Mouse (Mus musculus) limb, embryonic 13.5 days (tissue): ENCODE measurements around the gene Lhfp. TPM values are rescaled to one million over a fixed set of nuclear protein-coding genes. Genes with fewer than 3 reads are reported as not detected.

Experiments used
- ATAC-seq: fragments of 200-750 bp; cut with Nextera tagmentation; 2 replicates; pipeline ENCODE4 v1.8.0; 2017; ENCODE audit warnings: low read depth, moderate number of reproducible peaks, moderate TSS enrichment; ENCODE audit not compliant: low FRiP score
- H3K27ac ChIP-seq: fragments of 300-500 bp; sonication (generic); 2 replicates; pipeline ENCODE4 v1.5.1; 2015; ENCODE audit warnings: inconsistent platforms, mild to moderate bottlenecking, moderate library complexity
- H3K27me3 ChIP-seq: fragments of 300-500 bp; sonication (generic); 2 replicates; pipeline ENCODE4 v1.6.1; 2015; ENCODE audit warnings: mild to moderate bottlenecking, inconsistent platforms
- H3K36me3 ChIP-seq: fragments of 300-500 bp; sonication (generic); 2 replicates; pipeline ENCODE4 v1.6.1; 2015; ENCODE audit warnings: inconsistent platforms, mild to moderate bottlenecking, moderate library complexity
- H3K4me1 ChIP-seq: fragments of 300-500 bp; sonication (generic); 2 replicates; pipeline ENCODE4 v1.6.1; 2015; ENCODE audit warnings: inconsistent platforms
- H3K4me2 ChIP-seq: fragments of 300-500 bp; sonication (generic); replicated peaks from 2 replicates; pipeline ENCODE4 v1.6.1; 2015; ENCODE audit warnings: inconsistent platforms, mild to moderate bottlenecking, moderate library complexity
- H3K4me3 ChIP-seq: fragments of 300-500 bp; sonication (generic); 2 replicates; pipeline ENCODE4 v1.5.1; 2015; ENCODE audit warnings: moderate library complexity, mild to moderate bottlenecking, inconsistent platforms
- H3K9ac ChIP-seq: fragments of 300-500 bp; sonication (generic); 2 replicates; pipeline ENCODE4 v1.6.1; 2015; ENCODE audit warnings: mild to moderate bottlenecking, inconsistent platforms
- H3K9me3 ChIP-seq: fragments of 300-500 bp; sonication (generic); 2 replicates; pipeline ENCODE4 v1.6.1; 2016; ENCODE audit warnings: inconsistent platforms
- WGBS: fragments of 180-500 bp; shearing (Covaris S2); methylation state at CpG from one replicate; pipeline ENCODE4 v1.1.7; 2015; 5-methylcytosine and 5-hydroxymethylcytosine counted together
- polyA plus RNA-seq: library from polyadenylated mRNA; unstranded; fragments of >200 nt; fragmentation: Nextera tagmentation; extraction: Ambion mirVana; gene quantifications from 2 replicates; pipeline ENCODE4 v1.2.1, GENCODE M21; 2015

Lhfp gene
- polyA plus RNA-seq, 1 experiment from 2014 or later, result 98.0 TPM

- peak; percentile 70 for ATAC-seq
- Histone ChIP-seq H3K4me2 (peak overlapping the region; percentile 85), H3K4me3 (peak overlapping the region; percentile 77), H3K9me3 (no peaks in the 10 kb centered on the region), H3K36me3 (0 out of 2 replicates have a peak, but pooled peaks cover 3% of the 10 kb centered on the region), H3K27ac (peak overlapping the region; percentile 88; the same call in 1 of the 2 replicates), H3K4me1 (peaks cover 55% of the 10 kb centered on the region), H3K9ac (0 out of 2 replicates have a peak overlapping the region, but pooled peaks have one; percentile 14), H3K27me3 (peaks cover 5% of the 10 kb centered on the region; the same call in 1 of the 2 replicates)
- 9% methylated on average over 7 of the region's 7 CpGs for WGBS
These were observed 2.9 kb downstream of the Lhfp start for GRCm38 (mm10) chr3:53044238-53044637.

GRCm38 (mm10) chr3:53044682-53045299, 3.5 kb downstream of the Lhfp start:
- no peaks in the 10 kb centered on the region for H3K9me3 ChIP-seq
- ATAC-seq, result no peak
- WGBS, result 23% methylated on average over 11 of the region's 11 CpGs
- H3K4me1 ChIP-seq, result peaks cover 55% of the 10 kb centered on the region
- 0 out of 2 replicates have a peak, but pooled peaks cover 3% of the 10 kb centered on the region for H3K36me3 ChIP-seq
- H3K4me3 ChIP-seq, result peak overlapping the region; percentile 77
- H3K9ac ChIP-seq, result peak overlapping the region; percentile 57
- H3K27ac ChIP-seq, result peak overlapping the region; percentile 88
- H3K27me3 ChIP-seq, result peaks cover 5% of the 10 kb centered on the region; the same call in 1 of the 2 replicates
- H3K4me2 ChIP-seq, result peak overlapping the region; percentile 85

GRCm38 (mm10) chr3:53045697-53046096, 4.4 kb downstream of the Lhfp start:
- H3K36me3 ChIP-seq, result 0 out of 2 replicates have a peak, but pooled peaks cover 3% of the 10 kb centered on the region
- H3K27ac ChIP-seq, result no peak overlapping the region; the same call in 1 of the 2 replicates
- 84% methylated on average over 4 of the region's 4 CpGs for WGBS
- no peaks in the 10 kb centered on the region for H3K9me3 ChIP-seq
- H3K4me2 ChIP-seq, result peak overlapping the region; percentile 45
- H3K9ac ChIP-seq, result no peak overlapping the region
- H3K27me3 ChIP-seq, result peaks cover 5% of the 10 kb centered on the region; the same call in 1 of the 2 replicates
- peaks cover 46% of the 10 kb centered on the region for H3K4me1 ChIP-seq
- ATAC-seq, result no peak
- no peak overlapping the region for H3K4me3 ChIP-seq

- Histone ChIP-seq H3K36me3 (0 out of 2 replicates have a peak, but pooled peaks cover 3% of the 10 kb centered on the region), H3K4me1 (peaks cover 42% of the 10 kb centered on the region), H3K9ac (no peak overlapping the region), H3K27me3 (peaks cover 5% of the 10 kb centered on the region; the same call in 1 of the 2 replicates), H3K27ac (no peak overlapping the region), H3K9me3 (no peaks in the 10 kb centered on the region), H3K4me3 (no peak overlapping the region), H3K4me2 (no peak overlapping the region; the same call in 1 of the 2 replicates)
- WGBS, result 85% methylated on average over 6 of the region's 6 CpGs
- no peak for ATAC-seq
These were observed 5.0 kb downstream of the Lhfp start for GRCm38 (mm10) chr3:53046371-53046770.

- H3K4me1 ChIP-seq, result peaks cover 34% of the 10 kb centered on the region
- no peak for ATAC-seq
- H3K9ac ChIP-seq, result no peak overlapping the region
- H3K4me3 ChIP-seq, result no peak overlapping the region
- no peaks in the 10 kb centered on the region for H3K27me3 ChIP-seq
- WGBS, result 55% methylated on average over 8 of the region's 8 CpGs
- no peak overlapping the region for H3K27ac ChIP-seq
- H3K9me3 ChIP-seq, result no peaks in the 10 kb centered on the region
- 0 out of 2 replicates have a peak, but pooled peaks cover 3% of the 10 kb centered on the region for H3K36me3 ChIP-seq
- no peak overlapping the region for H3K4me2 ChIP-seq
These were observed 11.1 kb downstream of the Lhfp start for GRCm38 (mm10) chr3:53052385-53052784.

GRCm38 (mm10) chr3:53056430-53056829, 15.1 kb downstream of the Lhfp start:
- Histone ChIP-seq H3K4me1 (peaks cover 68% of the 10 kb centered on the region), H3K36me3 (no peaks in the 10 kb centered on the region), H3K4me2 (no peak overlapping the region), H3K27ac (no peak overlapping the region), H3K4me3 (no peak overlapping the region), H3K9ac (no peak overlapping the region), H3K9me3 (no peaks in the 10 kb centered on the region), H3K27me3 (no peaks in the 10 kb centered on the region)
- 74% methylated on average over 10 of the region's 10 CpGs for WGBS
- no peak for ATAC-seq

GRCm38 (mm10) chr3:53059959-53060358, 18.6 kb downstream of the Lhfp start:
- no peaks in the 10 kb centered on the region for H3K36me3 ChIP-seq
- H3K9me3 ChIP-seq, result no peaks in the 10 kb centered on the region
- 75% methylated on average over 2 of the region's 2 CpGs for WGBS
- no peak overlapping the region for H3K9ac ChIP-seq
- H3K27ac ChIP-seq, result no peak overlapping the region
- no peaks in the 10 kb centered on the region for H3K27me3 ChIP-seq
- ATAC-seq, result no peak
- peaks cover 81% of the 10 kb centered on the region for H3K4me1 ChIP-seq
- H3K4me2 ChIP-seq, result no peak overlapping the region
- no peak overlapping the region for H3K4me3 ChIP-seq

GRCm38 (mm10) chr3:53063423-53064147, 22.3 kb downstream of the Lhfp start:
- no peaks in the 10 kb centered on the region for H3K27me3 ChIP-seq
- H3K4me3 ChIP-seq, result no peak overlapping the region
- no peak overlapping the region for H3K27ac ChIP-seq
- WGBS, result 44% methylated on average over 13 of the region's 13 CpGs
- H3K9ac ChIP-seq, result no peak overlapping the region
- peaks cover 66% of the 10 kb centered on the region for H3K4me1 ChIP-seq
- no peak for ATAC-seq
- no peaks in the 10 kb centered on the region for H3K36me3 ChIP-seq
- peak overlapping the region; percentile 14; the same call in 1 of the 2 replicates for H3K4me2 ChIP-seq
- H3K9me3 ChIP-seq, result no peaks in the 10 kb centered on the region

GRCm38 (mm10) chr3:53065267-53066094, 24.2 kb downstream of the Lhfp start:
- peaks cover 47% of the 10 kb centered on the region for H3K4me1 ChIP-seq
- H3K9me3 ChIP-seq, result no peaks in the 10 kb centered on the region
- no peak overlapping the region for H3K4me3 ChIP-seq
- WGBS, result 55% methylated on average over 13 of the region's 13 CpGs
- peak; percentile 72; the same call in 1 of the 2 replicates for ATAC-seq
- H3K36me3 ChIP-seq, result no peaks in the 10 kb centered on the region
- no peak overlapping the region for H3K9ac ChIP-seq
- no peak overlapping the region; the same call in 1 of the 2 replicates for H3K27ac ChIP-seq
- H3K27me3 ChIP-seq, result no peaks in the 10 kb centered on the region
- H3K4me2 ChIP-seq, result peak overlapping the region; percentile 12; the same call in 1 of the 2 replicates

GRCm38 (mm10) chr3:53066095-53066372, 24.7 kb downstream of the Lhfp start:
- Histone ChIP-seq H3K36me3 (no peaks in the 10 kb centered on the region), H3K4me2 (peak overlapping the region; percentile 12; the same call in 1 of the 2 replicates), H3K27ac (peak overlapping the region; percentile 63; the same call in 1 of the 2 replicates), H3K27me3 (no peaks in the 10 kb centered on the region), H3K9ac (no peak overlapping the region), H3K4me3 (no peak overlapping the region), H3K4me1 (peaks cover 41% of the 10 kb centered on the region), H3K9me3 (no peaks in the 10 kb centered on the region)
- WGBS, result 30% methylated on average over 4 of the region's 4 CpGs
- ATAC-seq, result peak; percentile 80; the same call in 1 of the 2 replicates

- Histone ChIP-seq H3K4me1 (peaks cover 43% of the 10 kb centered on the region), H3K9me3 (no peaks in the 10 kb centered on the region), H3K27ac (no peak overlapping the region), H3K4me2 (no peak overlapping the region), H3K9ac (no peak overlapping the region), H3K4me3 (no peak overlapping the region), H3K27me3 (no peaks in the 10 kb centered on the region), H3K36me3 (no peaks in the 10 kb centered on the region)
- no peak for ATAC-seq
- 86% methylated on average over 5 of the region's 5 CpGs for WGBS
These were observed 27.1 kb downstream of the Lhfp start for GRCm38 (mm10) chr3:53068399-53068798.
